In the genomic region with DNA sequence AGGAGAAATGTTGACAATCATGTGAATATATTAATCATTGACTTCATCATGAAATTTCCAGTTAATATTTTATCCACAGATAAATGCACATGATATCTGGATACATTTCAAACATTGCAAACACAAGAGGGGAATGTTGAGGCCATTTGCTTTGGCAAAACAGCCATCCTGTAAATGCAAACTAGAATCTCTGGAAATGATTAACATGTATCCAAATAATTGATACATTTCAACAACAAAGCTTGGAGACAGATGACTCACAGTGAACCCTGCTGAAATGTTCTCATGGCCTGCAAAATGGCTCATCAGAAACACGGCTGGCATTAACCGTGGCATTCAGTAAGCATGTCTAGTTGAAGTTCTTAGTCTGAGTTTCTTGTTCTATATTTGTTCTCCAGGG, we compare ENCODE assay signal across 23 mouse cellular contexts.
DNase-seq lines count a peak whose midpoint lies in the region; ATAC-seq lines count a peak whose summit lies in the region.
"Had no signal": no experiment of that assay in that cellular context is flagged by ENCODE, and none has a peak within 500 bp of the region (broad histone marks: within the 10 kb centered on the region; RNA-seq: fewer than 3 reads in every experiment).

No protein-coding gene starts in this region.

- H3K4me1 ChIP-seq in embryonic facial prominence, embryonic 14.5 days (ENCODE audit: control insufficient read depth, insufficient read depth, low read length) = no peaks in the 10 kb centered on the region
- no peaks in the 10 kb centered on the region for H3K4me1 ChIP-seq in embryonic facial prominence, embryonic 10.5 days
- H3K4me1 ChIP-seq: embryonic facial prominence, embryonic 13.5 days; forebrain, embryonic 10.5 days; forebrain, embryonic 12.5 days had no signal

- peak; percentile 26 for DNase-seq in embryonic facial prominence, embryonic 14.5 days (ENCODE audit: low spot score)
- no peak for DNase-seq in embryonic facial prominence, embryonic 10.5 days (ENCODE audit: low spot score)
- peak; percentile 63 for DNase-seq in NIH3T3 (ENCODE audit: low read depth)
- peak; percentile 34 for DNase-seq in fibroblast of lung, adult 2 months (ENCODE audit: low read depth)
- DNase-seq in heart, postnatal 10 days = no peak
- DNase-seq: adrenal gland, adult 8-10 months; adrenal gland, postnatal 14 days; adrenal gland, postnatal 36 days; B cell, adult 2 months; cerebellum, adult 11-12 months; cerebellum, adult 2 months; cerebellum, adult 9-10 months; cerebellum, postnatal 10 days; cerebellum, postnatal 25 days had no signal

- H3K36me3 ChIP-seq in embryonic facial prominence, embryonic 14.5 days (ENCODE audit: control insufficient read depth, insufficient read depth, low read length) = no peaks in the 10 kb centered on the region
- H3K36me3 ChIP-seq in embryonic facial prominence, embryonic 10.5 days (replicated peaks) = no peaks in the 10 kb centered on the region
- H3K36me3 ChIP-seq: embryonic facial prominence, embryonic 13.5 days; forebrain, embryonic 10.5 days; forebrain, embryonic 12.5 days; G1E had no signal

- H3K9ac ChIP-seq in embryonic facial prominence, embryonic 14.5 days (ENCODE audit: low read depth, low read length) = no peak overlapping the region
- H3K9ac ChIP-seq: embryonic facial prominence, embryonic 13.5 days; forebrain, embryonic 12.5 days had no signal

- peaks cover 4% of the 10 kb centered on the region for H3K9me3 ChIP-seq in embryonic facial prominence, embryonic 14.5 days (ENCODE audit: control insufficient read depth, low read length)
- H3K9me3 ChIP-seq in embryonic facial prominence, embryonic 10.5 days = no peaks in the 10 kb centered on the region
- H3K9me3 ChIP-seq: embryonic facial prominence, embryonic 13.5 days; forebrain, embryonic 10.5 days; forebrain, embryonic 12.5 days; G1E had no signal

- intact Hi-C loops in heart, postnatal 10 days (cut with DNase I) = no loop called here

- no peak overlapping the region for H3K4me3 ChIP-seq in embryonic facial prominence, embryonic 14.5 days (ENCODE audit: low read depth, low read length)
- no peak overlapping the region for H3K4me3 ChIP-seq in embryonic facial prominence, embryonic 10.5 days
- H3K4me3 ChIP-seq: embryonic facial prominence, embryonic 13.5 days; forebrain, embryonic 10.5 days; forebrain, embryonic 12.5 days had no signal

- 63% methylated on average over 2 of the region's 2 CpGs for WGBS in embryonic facial prominence, embryonic 14.5 days
- WGBS in embryonic facial prominence, embryonic 10.5 days = 93% methylated on average over 2 of the region's 2 CpGs

- ATAC-seq in embryonic facial prominence, embryonic 14.5 days (ENCODE audit: low read depth) = no peak
- ATAC-seq: activated CD4-positive, CD25-positive, alpha-beta regulatory T cell, adult 4 months; CD4-positive, CD25-positive, alpha-beta regulatory T cell, adult 4 months; forebrain, embryonic 14.5 days; forebrain, embryonic 16.5 days had no signal

- no peaks in the 10 kb centered on the region for H3K27me3 ChIP-seq in embryonic facial prominence, embryonic 14.5 days (replicated peaks; ENCODE audit: control insufficient read depth, insufficient read depth, low read length)
- H3K27me3 ChIP-seq in embryonic facial prominence, embryonic 10.5 days (replicated peaks; ENCODE audit: low read depth, poor library complexity, severe bottlenecking) = no peaks in the 10 kb centered on the region
- H3K27me3 ChIP-seq: CH12.LX; embryonic facial prominence, embryonic 13.5 days; forebrain, embryonic 12.5 days had no signal

- no peak overlapping the region for H3K4me2 ChIP-seq in embryonic facial prominence, embryonic 14.5 days (ENCODE audit: low read depth, low read length)
- H3K4me2 ChIP-seq: embryonic facial prominence, embryonic 13.5 days; forebrain, embryonic 12.5 days had no signal

- no peak overlapping the region for H3K27ac ChIP-seq in embryonic facial prominence, embryonic 14.5 days (replicated peaks; ENCODE audit: low read depth, low read length)
- no peak overlapping the region for H3K27ac ChIP-seq in embryonic facial prominence, embryonic 10.5 days (replicated peaks)
- H3K27ac ChIP-seq: embryonic facial prominence, embryonic 13.5 days; forebrain, embryonic 10.5 days; forebrain, embryonic 12.5 days had no signal

Comparison
In these comparisons a context has a peak if more than half of its experiments do, and no peak if none do; other contexts are left out.
1. DNase-seq: peak in embryonic facial prominence, embryonic 14.5 days (single experiment), NIH3T3 (single experiment) and fibroblast of lung, adult 2 months (single experiment); none in embryonic facial prominence, embryonic 10.5 days (single experiment) and heart, postnatal 10 days (0 of 2).